Mouse (Mus musculus) myocyte (in vitro differentiated cells): ENCODE measurements at regions not wholly inside any gene's neighbourhood (a gene's known extent, or its start where the extent isn't known, plus 50 kb on each side); places are given as distances from the start of the nearest gene placed in this dataset.

Experiments used
- H3K27me3 ChIP-seq: one replicate; pipeline ENCODE4 v1.6.1; 2011; ENCODE audit not compliant: control insufficient read depth, insufficient read depth, insufficient read length
- H3K36me3 ChIP-seq: one replicate; pipeline ENCODE4 v1.6.1; 2011; ENCODE audit not compliant: control insufficient read depth, insufficient read depth
- H3K4me2 ChIP-seq: one replicate; pipeline ENCODE4 v1.6.1; 2011; ENCODE audit warnings: low read depth, control low read depth
- H3K4me3 ChIP-seq: one replicate; pipeline ENCODE4 v1.5.1; 2011; ENCODE audit warnings: mild to moderate bottlenecking, control low read depth, moderate library complexity
- H3K79me2 ChIP-seq: one replicate; pipeline ENCODE4 v1.6.1; 2011; ENCODE audit not compliant: control insufficient read depth, insufficient read depth
- H3ac ChIP-seq: one replicate; pipeline ENCODE4 v1.6.1; 2011; ENCODE audit not compliant: control insufficient read depth, insufficient read length
- CEBPB ChIP-seq: IDR thresholded peaks from 2 replicates; pipeline ENCODE4 v1.6.1; 2011; ENCODE audit warnings: mild to moderate bottlenecking, moderate library complexity; ENCODE audit not compliant: poor library complexity, insufficient read depth, severe bottlenecking
- E2F4 ChIP-seq: IDR thresholded peaks from one replicate; pipeline ENCODE4 v1.6.1; 2011; ENCODE audit warnings: mild to moderate bottlenecking, control low read depth, moderate library complexity; ENCODE audit not compliant: insufficient read depth
- MAX ChIP-seq: IDR thresholded peaks from one replicate; pipeline ENCODE4 v1.6.1; 2011; ENCODE audit warnings: low read depth, mild to moderate bottlenecking, control low read depth
- MYOD1 ChIP-seq, 3 experiments: IDR thresholded peaks; one replicate each; pipeline ENCODE4 v1.6.1; 2011; ENCODE audit warnings: control low read depth in 2 of 3, low read depth in 2 of 3, mild to moderate bottlenecking in 2 of 3, moderate library complexity in 1 of 3; ENCODE audit not compliant: insufficient read length in 2 of 3, control insufficient read depth in 1 of 3
- MYOG ChIP-seq, 3 experiments: IDR thresholded peaks; one replicate each; pipeline ENCODE4 v1.6.1; 2011; ENCODE audit warnings: control low read depth in 2 of 3, low read depth in 2 of 3, mild to moderate bottlenecking in 2 of 3; ENCODE audit not compliant: insufficient read length in 2 of 3, control insufficient read depth in 1 of 3, insufficient read depth in 1 of 3
- POLR2A ChIP-seq: IDR thresholded peaks from one replicate; pipeline ENCODE4 v1.6.1; 2011; ENCODE audit warnings: low read depth, mild to moderate bottlenecking, control low read depth, moderate library complexity; ENCODE audit not compliant: insufficient read length
- POLR2AphosphoS2 ChIP-seq: IDR thresholded peaks from one replicate; pipeline ENCODE4 v1.6.1; 2011; ENCODE audit warnings: low read depth, control low read depth; ENCODE audit not compliant: insufficient read length
- REST ChIP-seq: IDR thresholded peaks from one replicate; pipeline ENCODE4 v1.6.1; 2011; ENCODE audit warnings: mild to moderate bottlenecking, control low read depth, moderate library complexity; ENCODE audit not compliant: insufficient read depth, insufficient read length
- SRF ChIP-seq: IDR thresholded peaks from one replicate; pipeline ENCODE4 v1.6.1; 2011; ENCODE audit warnings: low read depth; ENCODE audit not compliant: control insufficient read depth, insufficient read length
- TCF12 ChIP-seq: IDR thresholded peaks from one replicate; pipeline ENCODE4 v1.6.1; 2011; ENCODE audit warnings: mild to moderate bottlenecking, control low read depth; ENCODE audit not compliant: poor library complexity, insufficient read depth, severe bottlenecking
- TCF3 ChIP-seq: IDR thresholded peaks from one replicate; pipeline ENCODE4 v1.6.1; 2011; ENCODE audit warnings: low read depth, control low read depth; ENCODE audit not compliant: insufficient read length
- USF1 ChIP-seq: IDR thresholded peaks from one replicate; pipeline ENCODE4 v1.6.1; 2011; ENCODE audit warnings: low read depth, mild to moderate bottlenecking, control low read depth, moderate library complexity

- Histone ChIP-seq H3K4me2 (no peak overlapping the region), H3K36me3 (no peaks in the 10 kb centered on the region), H3K4me3 (no peak overlapping the region), H3ac (no peak overlapping the region), H3K79me2 (no peaks in the 10 kb centered on the region), H3K27me3 (no peaks in the 10 kb centered on the region)
- TF ChIP-seq MYOG (IDR thresholded peaks at IDR 0.05; ENCODE audit: control insufficient read depth in 1 of 3, insufficient read depth in 1 of 3, insufficient read length in 2 of 3, low read depth in 2 of 3) (no peak), TCF12 (no peak), SRF (no peak), USF1 (no peak), POLR2AphosphoS2 (no peak), TCF3 (no peak), MAX (no peak), E2F4 (no peak), CEBPB (no peak)
Measured at GRCm38 (mm10) chr10:117576154-117576859, 53.0 kb upstream of the Cpm start.

DNA sequence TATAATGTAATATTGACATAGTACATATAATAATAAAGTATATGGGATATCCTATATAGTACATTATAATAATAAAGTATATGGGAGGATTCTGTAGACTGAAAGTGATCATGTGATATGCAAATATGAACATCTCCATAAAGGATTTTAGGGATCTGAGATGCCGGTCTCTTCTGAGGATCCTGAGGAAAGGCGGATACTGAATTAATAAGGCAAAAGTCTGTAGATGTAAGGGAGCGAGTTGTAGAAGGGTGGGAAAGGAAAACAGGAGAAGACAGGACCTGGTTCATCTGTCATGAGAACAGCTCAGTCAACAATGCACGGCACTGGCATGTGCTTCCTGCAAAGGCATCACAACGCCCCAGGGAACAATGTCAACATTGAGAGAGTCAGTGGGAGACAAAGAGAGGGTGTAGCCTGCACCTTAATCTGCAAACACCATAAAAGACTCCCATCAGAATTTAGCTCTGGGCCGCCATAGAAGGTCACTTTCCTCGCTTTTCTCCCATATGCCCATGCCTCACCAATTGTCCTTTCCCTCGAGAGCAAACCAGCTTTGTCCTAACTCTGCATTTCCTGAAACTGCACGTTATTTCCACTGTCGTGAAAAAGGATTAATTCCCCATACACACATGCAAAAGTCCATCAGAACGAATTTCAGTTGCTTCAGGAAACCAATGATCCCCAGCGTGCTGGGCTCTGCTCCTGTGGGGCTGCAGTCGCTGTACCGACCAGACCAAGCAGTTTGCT is 53.7 kb upstream of the Cpm start:
- no peak overlapping the region for H3K4me2 ChIP-seq
- no peak overlapping the region for H3ac ChIP-seq
- no peaks in the 10 kb centered on the region for H3K36me3 ChIP-seq
- H3K79me2 ChIP-seq: no peaks in the 10 kb centered on the region
- no peak for TF ChIP-seq TCF12
- no peak for TF ChIP-seq TCF3
- no peak for TF ChIP-seq MAX
- H3K27me3 ChIP-seq: no peaks in the 10 kb centered on the region
- no peak overlapping the region for H3K4me3 ChIP-seq

DNA sequence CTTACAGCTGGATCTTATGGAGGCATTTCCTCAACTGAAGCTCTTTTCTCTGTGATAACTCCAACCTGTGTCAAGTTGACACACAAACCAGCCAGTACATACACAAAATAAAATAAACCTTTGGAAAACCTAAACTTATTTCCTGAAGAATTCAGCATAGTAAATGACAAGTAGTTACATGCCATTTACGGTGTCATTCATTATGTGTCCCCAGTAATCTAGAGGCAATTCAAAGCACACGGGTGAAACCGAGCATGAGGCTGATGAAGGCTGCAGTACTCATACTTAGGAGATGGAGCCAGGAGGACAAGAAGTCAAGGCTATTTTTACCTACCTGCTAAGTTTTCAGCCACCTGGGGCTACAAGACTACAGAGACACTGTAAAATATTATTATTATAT is 54.4 kb upstream of the Cpm start:
- no peaks in the 10 kb centered on the region for H3K36me3 ChIP-seq
- H3K79me2 ChIP-seq: no peaks in the 10 kb centered on the region
- no peak overlapping the region for H3K4me2 ChIP-seq
- no peaks in the 10 kb centered on the region for H3K27me3 ChIP-seq
- H3K4me3 ChIP-seq: no peak overlapping the region
- TF ChIP-seq TCF12 (no peak), E2F4 (no peak), SRF (no peak), POLR2A (no peak), REST (no peak), POLR2AphosphoS2 (no peak)
- H3ac ChIP-seq: no peak overlapping the region

GRCm38 (mm10) chr10:117574056-117574727 is 55.1 kb upstream of the Cpm start:
- Histone ChIP-seq H3K4me2 (no peak overlapping the region), H3K4me3 (no peak overlapping the region), H3K36me3 (no peaks in the 10 kb centered on the region), H3K27me3 (no peaks in the 10 kb centered on the region), H3ac (no peak overlapping the region), H3K79me2 (no peaks in the 10 kb centered on the region)
- no peak for TF ChIP-seq E2F4
- TF ChIP-seq SRF: no peak
- TF ChIP-seq TCF3: no peak
- TF ChIP-seq MAX: no peak
- no peak for TF ChIP-seq POLR2AphosphoS2
- TF ChIP-seq USF1: no peak
- no peak for TF ChIP-seq POLR2A
- no peak for TF ChIP-seq TCF12
- no peak for TF ChIP-seq REST
- no peak for TF ChIP-seq CEBPB
- no peak for TF ChIP-seq MYOD1 (IDR thresholded peaks at IDR 0.05; ENCODE audit: control insufficient read depth in 1 of 3, insufficient read length in 2 of 3, low read depth in 2 of 3)
- TF ChIP-seq MYOG (IDR thresholded peaks at IDR 0.05; ENCODE audit: control insufficient read depth in 1 of 3, insufficient read depth in 1 of 3, insufficient read length in 2 of 3, low read depth in 2 of 3): no peak

GRCm38 (mm10) chr10:117573596-117573850 is 55.8 kb upstream of the Cpm start:
- no peaks in the 10 kb centered on the region for H3K79me2 ChIP-seq
- no peak for TF ChIP-seq POLR2A
- TF ChIP-seq MAX: no peak
- H3K4me2 ChIP-seq: no peak overlapping the region
- H3K27me3 ChIP-seq: no peaks in the 10 kb centered on the region
- no peaks in the 10 kb centered on the region for H3K36me3 ChIP-seq
- no peak overlapping the region for H3ac ChIP-seq
- H3K4me3 ChIP-seq: no peak overlapping the region
